Mouse (Mus musculus): ENCODE data around the gene Hikeshi. TPM values are rescaled to one million over a fixed set of nuclear protein-coding genes. Genes with fewer than 3 reads are reported as not detected.

The Hikeshi gene
- polyA plus RNA-seq, 1 experiment from 2014 or later = 136 TPM

DNA sequence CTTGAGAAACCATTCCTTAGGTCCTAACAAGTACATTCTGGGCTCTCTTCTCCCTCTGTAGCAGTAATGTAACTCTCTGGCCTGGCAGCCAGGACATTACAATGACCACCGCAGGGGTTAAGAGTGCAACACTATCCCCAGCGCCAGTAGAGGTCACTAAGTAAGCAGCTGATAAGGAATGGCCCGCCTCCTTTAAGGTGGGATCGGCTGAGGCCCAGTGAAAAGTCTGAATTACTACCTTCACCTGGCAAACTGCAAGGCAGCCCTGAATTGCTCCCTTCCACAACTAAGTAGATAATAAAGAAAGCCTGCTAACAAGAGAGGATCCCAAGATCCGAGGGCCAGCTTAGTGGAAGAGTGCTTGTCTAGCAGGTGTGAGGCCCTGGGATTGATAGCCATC lies 16.3 kb upstream of the Hikeshi start:
- no peak for DNase-seq (ENCODE audit: low spot score)
- no peak overlapping the region for H3K27ac ChIP-seq
- WGBS = 25% methylated on average over 5 of the region's 5 CpGs
- H3K4me1 ChIP-seq = peaks cover 10% of the 10 kb centered on the region
- H3K36me3 ChIP-seq = peaks cover 70% of the 10 kb centered on the region
- no peaks in the 10 kb centered on the region for H3K9me3 ChIP-seq
- H3K27me3 ChIP-seq (ENCODE audit: insufficient read depth, poor library complexity, severe bottlenecking) = no peaks in the 10 kb centered on the region
- H3K4me3 ChIP-seq = no peak overlapping the region

DNA sequence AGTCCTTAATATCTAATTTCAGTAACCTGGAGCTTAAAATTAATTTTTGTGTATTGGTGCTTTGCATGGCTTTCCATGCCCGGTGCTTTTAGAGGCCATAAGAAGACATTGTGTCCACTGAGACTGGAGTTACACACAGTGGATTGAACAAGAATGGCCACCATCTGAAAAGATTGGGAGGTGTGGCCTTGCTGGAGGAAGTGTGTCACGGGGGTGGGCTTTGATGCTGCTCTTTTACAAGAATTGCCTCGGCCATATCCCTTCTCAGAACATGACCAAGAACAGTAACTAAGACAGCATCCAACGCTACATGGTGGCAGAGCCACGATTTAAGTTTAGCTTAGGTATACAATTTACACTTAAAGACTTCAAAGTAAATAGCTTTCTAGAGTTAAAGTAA lies 13.3 kb upstream of the Hikeshi start:
- Histone ChIP-seq H3K36me3 (peaks cover 47% of the 10 kb centered on the region), H3K4me1 (peaks cover 10% of the 10 kb centered on the region), H3K9me3 (no peaks in the 10 kb centered on the region), H3K27ac (no peak overlapping the region), H3K27me3 (ENCODE audit: insufficient read depth, poor library complexity, severe bottlenecking) (no peaks in the 10 kb centered on the region), H3K4me3 (no peak overlapping the region)
- DNase-seq (ENCODE audit: low spot score) = no peak
- whole genome bisulfite sequencing = 88% methylated on average over 5 of the region's 5 CpGs

DNA sequence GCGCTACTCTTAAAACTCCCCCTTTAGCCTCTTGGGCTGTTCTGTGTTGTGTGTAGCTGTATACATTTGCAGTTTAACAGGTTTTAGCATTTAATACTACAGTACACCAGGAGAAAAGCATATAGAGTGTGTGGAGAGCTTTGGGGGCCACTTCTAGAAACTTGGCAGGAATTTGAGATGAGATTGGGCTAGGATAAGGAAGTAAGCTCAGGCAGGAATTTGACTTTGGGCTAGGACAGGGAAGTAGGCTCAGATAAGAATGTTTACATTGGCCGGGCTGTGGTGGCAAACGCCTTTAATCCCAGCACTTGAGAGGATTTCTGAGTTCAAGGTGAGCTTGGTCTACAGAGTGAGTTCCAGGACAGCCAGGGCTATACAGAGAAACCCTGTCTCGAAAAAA lies 8.4 kb upstream of the Hikeshi start:
- DNase-seq (ENCODE audit: low spot score) = no peak
- WGBS = 54% methylated on average over 4 of the region's 4 CpGs
- no peaks in the 10 kb centered on the region for H3K9me3 ChIP-seq
- H3K27me3 ChIP-seq (ENCODE audit: insufficient read depth, poor library complexity, severe bottlenecking) = no peaks in the 10 kb centered on the region
- no peak overlapping the region for H3K27ac ChIP-seq
- no peaks in the 10 kb centered on the region for H3K4me1 ChIP-seq
- H3K36me3 ChIP-seq = peaks cover 9% of the 10 kb centered on the region
- H3K4me3 ChIP-seq = no peak overlapping the region

DNA sequence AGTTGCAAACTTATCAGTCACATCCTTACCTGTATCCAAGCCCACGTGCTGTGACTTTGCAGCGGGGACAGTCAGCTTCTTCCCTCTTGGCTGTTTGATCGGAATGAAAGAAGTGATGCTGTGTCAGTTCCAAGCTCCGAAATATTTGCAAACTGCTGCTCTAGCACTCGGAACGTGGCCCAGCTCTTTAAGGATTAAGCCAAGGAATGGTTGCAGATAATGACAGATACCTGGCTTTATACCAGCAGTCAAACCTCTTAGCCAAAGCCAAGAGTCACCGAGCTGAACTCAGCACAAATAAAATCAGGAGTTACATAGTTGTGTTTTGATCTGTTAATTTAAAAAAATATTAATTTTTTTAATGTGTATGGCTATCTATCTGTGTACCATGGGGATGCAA lies 7.0 kb upstream of the Hikeshi start:
- no peaks in the 10 kb centered on the region for H3K36me3 ChIP-seq
- no peaks in the 10 kb centered on the region for H3K4me1 ChIP-seq
- no peaks in the 10 kb centered on the region for H3K9me3 ChIP-seq
- H3K27ac ChIP-seq = no peak overlapping the region
- 81% methylated on average over 7 of the region's 7 CpGs for WGBS
- H3K27me3 ChIP-seq (ENCODE audit: insufficient read depth, poor library complexity, severe bottlenecking) = no peaks in the 10 kb centered on the region
- H3K4me3 ChIP-seq = no peak overlapping the region
- DNase-seq (ENCODE audit: low spot score) = no peak

DNA sequence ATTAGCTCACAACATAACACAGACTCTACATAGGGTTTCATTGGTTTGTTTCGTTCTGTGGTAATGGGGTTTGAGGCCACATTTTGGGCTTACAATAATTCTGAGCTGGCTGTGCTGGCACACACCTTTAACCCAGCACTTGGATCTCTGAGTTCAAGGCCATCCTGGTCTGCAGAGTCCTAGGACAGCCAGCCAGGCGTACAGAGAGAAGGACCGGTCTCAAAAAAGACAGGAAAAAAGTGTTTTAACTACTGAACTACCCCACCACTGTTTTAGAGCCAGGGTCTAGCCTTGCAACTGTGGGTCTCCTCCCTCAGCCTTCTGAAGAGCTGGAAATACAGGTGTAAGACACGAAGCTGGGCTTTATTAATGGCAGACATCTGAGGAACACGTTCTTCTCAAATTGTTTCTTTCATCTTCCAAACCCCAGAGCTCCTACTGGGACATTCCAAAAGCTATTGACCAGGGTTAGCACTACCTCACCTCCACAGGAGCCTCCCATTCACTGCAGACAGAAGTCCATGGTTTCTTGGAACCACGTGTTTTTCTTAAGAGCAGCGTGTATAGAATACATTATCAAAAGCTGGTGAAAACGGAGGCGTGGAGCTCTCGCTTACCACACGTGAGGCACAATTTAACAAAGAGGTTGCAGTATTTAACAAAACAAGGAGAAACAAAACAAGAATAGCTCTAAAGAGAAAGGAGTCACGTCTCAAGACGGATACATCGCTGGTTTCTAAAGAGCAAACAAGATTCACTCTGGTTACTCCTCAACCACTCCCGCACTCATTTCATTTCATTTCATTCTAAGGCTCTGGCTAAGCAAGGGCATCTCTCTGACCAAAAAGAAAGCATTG lies 1.3 kb downstream of the Hikeshi start:
- peaks cover 9% of the 10 kb centered on the region; the same call in 1 of the 2 replicates for H3K4me1 ChIP-seq
- peaks cover 2% of the 10 kb centered on the region; the same call in 1 of the 2 replicates for H3K36me3 ChIP-seq
- H3K27ac ChIP-seq = peak overlapping the region; percentile 13; the same call in 1 of the 2 replicates
- peak overlapping the region; percentile 88 for H3K4me3 ChIP-seq
- no peaks in the 10 kb centered on the region for H3K27me3 ChIP-seq (ENCODE audit: insufficient read depth, poor library complexity, severe bottlenecking)
- DNase-seq (ENCODE audit: low spot score) = no peak
- no peaks in the 10 kb centered on the region for H3K9me3 ChIP-seq
- 60% methylated on average over 15 of the region's 15 CpGs for WGBS

DNA sequence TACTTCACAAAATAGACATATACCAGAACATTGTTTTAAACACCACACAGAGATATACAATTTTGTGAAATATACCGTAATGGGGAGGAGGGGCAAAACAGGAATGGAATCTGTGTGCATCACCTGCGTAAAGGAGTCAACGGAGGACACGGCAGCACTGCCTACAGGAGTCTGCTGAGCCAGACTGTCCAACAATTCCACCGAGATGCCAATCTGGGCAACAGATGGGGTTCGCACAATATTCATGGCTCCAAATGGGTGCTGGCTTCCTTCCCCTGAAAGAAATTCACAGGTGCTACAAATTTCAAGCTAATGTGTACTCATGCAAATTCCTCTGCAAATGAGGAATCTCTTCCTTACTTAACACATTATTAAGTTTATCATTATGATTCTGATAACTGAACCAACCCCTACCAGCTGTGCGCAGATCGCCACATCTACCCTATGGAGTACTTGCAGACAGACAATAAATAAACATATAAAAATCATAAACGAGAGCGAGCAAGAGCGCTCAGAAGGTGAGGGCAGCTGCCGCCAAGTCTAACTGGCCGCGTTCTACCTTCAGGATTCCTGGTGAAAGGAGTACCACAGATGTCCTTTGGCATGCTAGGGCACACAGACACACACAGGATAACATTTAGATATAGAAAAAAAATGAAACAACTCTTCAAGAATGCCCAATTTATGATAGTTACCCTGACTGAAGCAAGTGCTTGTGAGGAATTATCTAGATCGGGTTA lies 17.4 kb downstream of the Hikeshi start:
- no peaks in the 10 kb centered on the region for H3K9me3 ChIP-seq
- H3K4me1 ChIP-seq = no peaks in the 10 kb centered on the region
- peaks cover 45% of the 10 kb centered on the region for H3K36me3 ChIP-seq
- H3K27me3 ChIP-seq (ENCODE audit: insufficient read depth, poor library complexity, severe bottlenecking) = no peaks in the 10 kb centered on the region
- DNase-seq (ENCODE audit: low spot score) = no peak
- no peak overlapping the region for H3K4me3 ChIP-seq
- 95% methylated on average over 15 of the region's 15 CpGs for WGBS
- no peak overlapping the region for H3K27ac ChIP-seq

DNA sequence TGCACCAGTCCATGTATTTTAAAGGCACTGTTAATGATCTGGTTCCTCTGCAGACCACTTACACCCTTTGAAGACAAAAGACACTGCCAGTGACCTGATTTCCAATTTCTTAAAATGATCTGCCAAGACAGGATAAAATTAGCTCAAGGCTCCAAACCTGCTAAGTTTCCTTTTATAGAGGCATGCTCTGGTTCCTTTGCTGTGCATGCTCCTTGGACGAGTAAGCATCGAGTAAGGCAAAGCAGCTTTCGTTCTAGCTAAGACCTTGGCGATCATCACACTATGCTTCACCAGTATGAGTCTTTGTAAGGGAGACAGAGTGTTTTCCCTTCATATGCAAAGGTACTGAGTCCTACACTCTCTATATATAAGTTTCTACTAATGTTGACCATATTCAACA lies 23.2 kb downstream of the Hikeshi start:
- no peak overlapping the region for H3K4me3 ChIP-seq
- no peaks in the 10 kb centered on the region for H3K9me3 ChIP-seq
- no peaks in the 10 kb centered on the region for H3K27me3 ChIP-seq (ENCODE audit: insufficient read depth, poor library complexity, severe bottlenecking)
- WGBS = 87% methylated on average over 4 of the region's 4 CpGs
- no peaks in the 10 kb centered on the region for H3K4me1 ChIP-seq
- DNase-seq (ENCODE audit: low spot score) = no peak
- H3K27ac ChIP-seq = no peak overlapping the region
- H3K36me3 ChIP-seq = peaks cover 40% of the 10 kb centered on the region

DNA sequence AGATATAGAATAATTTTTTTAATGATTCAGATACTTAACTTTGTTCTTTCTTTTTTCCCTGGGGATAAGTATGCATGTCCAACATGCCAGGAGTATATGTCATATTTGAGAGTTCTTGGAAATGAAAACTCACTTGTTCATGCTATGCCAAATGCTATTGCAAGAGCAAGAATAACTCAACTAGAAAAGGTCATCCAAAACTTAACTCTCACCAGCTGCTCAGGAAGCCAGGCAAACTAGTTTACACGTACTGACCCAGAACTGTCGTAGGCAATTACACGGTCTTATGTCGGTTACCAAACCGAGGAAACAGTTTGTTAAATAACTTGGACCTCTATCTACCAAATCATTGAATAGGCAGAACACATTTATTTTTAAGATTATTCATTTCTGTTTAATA lies 24.3 kb downstream of the Hikeshi start:
- H3K9me3 ChIP-seq = no peaks in the 10 kb centered on the region
- no peaks in the 10 kb centered on the region for H3K27me3 ChIP-seq (ENCODE audit: insufficient read depth, poor library complexity, severe bottlenecking)
- 98% methylated on average over 5 of the region's 5 CpGs for WGBS
- no peaks in the 10 kb centered on the region for H3K4me1 ChIP-seq
- H3K27ac ChIP-seq = no peak overlapping the region
- no peak for DNase-seq (ENCODE audit: low spot score)
- no peak overlapping the region for H3K4me3 ChIP-seq
- peaks cover 37% of the 10 kb centered on the region for H3K36me3 ChIP-seq

DNA sequence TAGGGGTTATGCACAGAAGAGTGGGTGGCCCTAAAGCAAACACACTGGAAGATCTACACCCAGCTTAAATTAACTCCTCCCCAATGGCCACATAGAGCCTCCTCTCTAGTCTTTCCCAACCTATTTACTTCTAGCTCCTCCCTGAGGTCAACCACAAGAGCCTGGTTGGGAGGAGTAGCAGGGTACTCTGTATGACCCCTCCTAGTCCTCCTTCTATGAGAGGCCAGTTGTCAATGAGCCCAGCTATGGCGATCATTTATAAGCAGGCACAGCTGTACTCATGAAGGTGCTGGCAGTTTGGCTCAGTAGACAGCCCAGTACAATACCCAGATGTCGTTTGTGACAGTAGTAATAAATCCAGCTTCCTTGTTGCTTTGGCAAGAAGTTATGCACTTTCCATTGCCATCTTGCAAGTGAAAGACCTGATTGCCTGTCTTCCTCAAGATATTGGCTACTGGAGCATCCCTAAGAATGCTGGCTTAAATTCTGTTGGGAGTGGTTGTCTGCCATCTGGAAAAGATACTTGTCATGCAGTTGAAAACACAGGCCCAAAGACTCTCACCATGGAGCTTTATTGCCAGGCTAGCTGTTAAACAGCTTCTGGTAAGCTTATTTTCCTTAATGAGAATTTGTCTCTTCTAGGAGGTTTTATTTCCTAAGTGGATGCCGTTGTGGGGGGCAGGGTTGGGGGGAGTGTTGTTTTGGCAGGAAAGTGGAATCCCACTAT lies 27.4 kb downstream of the Hikeshi start:
- WGBS = 85% methylated on average over 3 of the region's 3 CpGs
- Histone ChIP-seq H3K4me3 (no peak overlapping the region), H3K36me3 (peaks cover 22% of the 10 kb centered on the region), H3K4me1 (no peaks in the 10 kb centered on the region), H3K27ac (no peak overlapping the region), H3K9me3 (no peaks in the 10 kb centered on the region), H3K27me3 (ENCODE audit: insufficient read depth, poor library complexity, severe bottlenecking) (no peaks in the 10 kb centered on the region)
- no peak for DNase-seq (ENCODE audit: low spot score)

DNA sequence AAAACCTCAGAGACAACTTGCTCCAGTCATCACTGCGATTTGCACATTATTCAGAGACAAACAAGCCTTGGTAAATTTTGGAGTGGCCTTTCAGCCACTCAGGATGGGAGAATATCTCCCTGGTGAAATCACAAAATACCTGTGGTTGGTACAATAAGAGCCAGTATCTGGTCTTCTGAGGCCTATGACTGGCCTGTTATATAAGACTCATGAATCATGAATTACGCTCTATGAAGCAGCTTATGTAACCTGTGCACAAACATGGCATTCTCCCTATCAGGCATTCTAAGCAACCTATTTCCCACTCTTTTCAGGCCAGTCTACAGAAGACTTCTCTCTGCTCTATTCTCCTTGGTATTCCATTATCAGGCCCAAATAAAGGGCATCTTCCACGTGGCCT lies 28.6 kb downstream of the Hikeshi start:
- Histone ChIP-seq H3K9me3 (no peaks in the 10 kb centered on the region), H3K27me3 (ENCODE audit: insufficient read depth, poor library complexity, severe bottlenecking) (no peaks in the 10 kb centered on the region), H3K4me3 (no peak overlapping the region), H3K36me3 (peaks cover 17% of the 10 kb centered on the region), H3K4me1 (no peaks in the 10 kb centered on the region), H3K27ac (no peak overlapping the region)
- DNase-seq (ENCODE audit: low spot score) = no peak
- WGBS = 85% methylated on average over 3 of the region's 3 CpGs

DNA sequence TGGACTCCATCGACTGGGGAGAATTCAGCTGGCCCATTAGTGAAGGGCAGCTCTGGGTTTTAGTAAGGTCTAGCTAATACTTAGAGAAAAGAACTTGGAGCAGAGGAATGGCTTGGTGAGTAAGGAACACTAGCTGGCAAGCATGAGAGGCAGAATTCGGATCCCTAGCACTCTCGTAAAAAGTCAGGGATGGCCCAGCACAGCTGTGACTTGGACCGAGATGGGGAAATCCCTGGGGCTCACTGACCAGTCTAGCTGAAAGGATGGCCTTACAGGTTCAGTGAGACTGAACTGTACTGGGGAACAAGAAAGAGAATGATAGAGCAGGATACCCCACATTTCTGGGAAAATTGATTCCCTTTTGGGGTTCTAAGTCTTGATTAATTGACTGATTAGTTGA lies 31.3 kb downstream of the Hikeshi start:
- Histone ChIP-seq H3K36me3 (no peaks in the 10 kb centered on the region), H3K4me3 (no peak overlapping the region), H3K27ac (no peak overlapping the region), H3K27me3 (ENCODE audit: insufficient read depth, poor library complexity, severe bottlenecking) (no peaks in the 10 kb centered on the region), H3K9me3 (no peaks in the 10 kb centered on the region), H3K4me1 (no peaks in the 10 kb centered on the region)
- 80% methylated on average over 4 of the region's 4 CpGs for WGBS
- DNase-seq (ENCODE audit: low spot score) = no peak

DNA sequence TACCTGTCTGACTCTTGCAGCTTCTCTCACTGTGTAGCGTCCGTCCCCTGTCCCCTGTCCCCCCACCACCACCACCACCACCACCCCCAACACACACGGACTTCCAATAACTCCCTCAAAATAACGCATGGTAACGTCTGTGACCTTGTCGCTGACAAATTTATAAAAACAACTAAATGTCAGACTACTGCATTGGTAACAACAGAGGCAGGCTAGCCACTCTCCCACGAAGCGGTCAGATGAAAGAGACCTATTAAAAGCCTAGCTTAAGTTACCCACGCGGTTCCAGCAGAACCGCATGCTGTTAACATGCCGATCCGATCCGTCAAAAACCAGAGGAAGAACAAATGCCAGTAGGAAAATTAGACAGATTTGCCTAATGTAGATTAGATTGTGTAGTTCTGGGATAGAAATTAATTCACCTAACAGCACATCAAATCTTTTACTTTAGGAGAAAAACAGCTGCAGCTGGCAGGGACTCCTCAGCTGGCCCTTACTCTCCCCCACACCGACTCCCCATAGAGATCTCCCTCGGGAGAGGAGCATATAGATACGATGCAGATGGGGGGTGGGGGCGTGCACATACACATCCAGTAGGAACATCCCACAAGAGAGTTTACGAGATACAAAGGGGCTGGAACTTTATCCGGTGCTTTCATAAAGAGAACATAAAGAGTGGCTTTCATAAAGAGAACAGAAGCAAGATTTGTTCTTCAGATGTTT lies 31.9 kb downstream of the Hikeshi start:
- H3K9me3 ChIP-seq = no peaks in the 10 kb centered on the region
- H3K27ac ChIP-seq = no peak overlapping the region
- H3K4me1 ChIP-seq = no peaks in the 10 kb centered on the region
- no peak for DNase-seq (ENCODE audit: low spot score)
- H3K27me3 ChIP-seq (ENCODE audit: insufficient read depth, poor library complexity, severe bottlenecking) = no peaks in the 10 kb centered on the region
- H3K36me3 ChIP-seq = no peaks in the 10 kb centered on the region
- H3K4me3 ChIP-seq = no peak overlapping the region
- 73% methylated on average over 20 of the region's 20 CpGs for WGBS
